Mouse (Mus musculus) megakaryocyte, embryonic 14.5 days (primary cell): ENCODE results near the gene Fam181b.

Experiments used
- FLI1 ChIP-seq: IDR thresholded peaks from 2 replicates; pipeline ENCODE4 v1.6.1; 2012; ENCODE audit warnings: low read length, inconsistent platforms, mixed read lengths
- GATA1 ChIP-seq: IDR thresholded peaks from 3 replicates; pipeline ENCODE4 v1.6.1; 2012; ENCODE audit warnings: mixed read lengths, low read length, inconsistent platforms, borderline replicate concordance

- TF ChIP-seq GATA1 = no peak
- no peak for TF ChIP-seq FLI1
Measured at GRCm38 (mm10) chr7:93079420-93079784, 263 bp upstream of the Fam181b start.
